Mouse (Mus musculus) liver, embryonic 16.5 days (tissue): ENCODE data around the gene Cdc6. TPM values are rescaled to one million over a fixed set of nuclear protein-coding genes. Genes with fewer than 3 reads are reported as not detected.

Experiments
- ATAC-seq: fragments of 200-750 bp; cut with Nextera tagmentation; 2 replicates; pipeline ENCODE4 v1.8.0; 2017; ENCODE audit warnings: low read depth, mild to moderate bottlenecking, moderate number of reproducible peaks, moderate library complexity
- H3K27ac ChIP-seq: fragments of 300-500 bp; sonication (generic); 2 replicates; pipeline ENCODE4 v1.5.1; 2014; ENCODE audit warnings: mild to moderate bottlenecking, low read length
- H3K27me3 ChIP-seq: fragments of 300-500 bp; sonication (generic); 2 replicates; pipeline ENCODE4 v1.6.1; 2014; ENCODE audit warnings: low read depth, low read length, mixed read lengths; ENCODE audit not compliant: control insufficient read depth, insufficient read depth
- H3K36me3 ChIP-seq: fragments of 300-500 bp; sonication (generic); 2 replicates; pipeline ENCODE4 v1.6.1; 2014; ENCODE audit warnings: mild to moderate bottlenecking; ENCODE audit not compliant: control insufficient read depth, insufficient read depth
- H3K4me1 ChIP-seq: fragments of 300-500 bp; sonication (generic); 2 replicates; pipeline ENCODE4 v1.6.1; 2014; ENCODE audit warnings: low read depth, low read length, mixed read lengths; ENCODE audit not compliant: control insufficient read depth
- H3K4me2 ChIP-seq: fragments of 300-500 bp; sonication (generic); 2 replicates; pipeline ENCODE4 v1.6.1; 2014; ENCODE audit warnings: low read depth, low read length, mixed read lengths
- H3K4me3 ChIP-seq: fragments of 300-500 bp; sonication (generic); 2 replicates; pipeline ENCODE4 v1.5.1; 2014; ENCODE audit warnings: low read depth, mild to moderate bottlenecking, low read length
- H3K9ac ChIP-seq: fragments of 300-500 bp; sonication (generic); 2 replicates; pipeline ENCODE4 v1.6.1; 2014; ENCODE audit warnings: low read depth, low read length
- H3K9me3 ChIP-seq: fragments of 300-500 bp; sonication (generic); replicated peaks from 2 replicates; pipeline ENCODE4 v1.6.1; 2016; ENCODE audit warnings: low read length; ENCODE audit not compliant: control insufficient read depth
- WGBS: fragments of 180-500 bp; shearing (Covaris S2); extraction: QIAGEN DNeasy Blood & Tissue Kit; methylation state at CpG from one replicate; pipeline ENCODE4 v1.1.7; 2014; ENCODE audit not compliant: insufficient replicate concordance; 5-methylcytosine and 5-hydroxymethylcytosine counted together
- polyA plus RNA-seq: library from polyadenylated mRNA; unstranded; fragments of >200 nt; fragmentation: Nextera tagmentation; extraction: Ambion mirVana; gene quantifications from 2 replicates; pipeline ENCODE4 v1.2.1, GENCODE M21; 2015

The Cdc6 gene
- polyA plus RNA-seq, 1 experiment from 2014 or later: 52.7 TPM

- Histone ChIP-seq H3K36me3 (no peaks in the 10 kb centered on the region), H3K9ac (no peak overlapping the region), H3K27me3 (peaks cover 15% of the 10 kb centered on the region), H3K4me2 (peak overlapping the region; percentile 14; the same call in 1 of the 2 replicates), H3K4me1 (peaks cover 77% of the 10 kb centered on the region), H3K27ac (peak overlapping the region; percentile 46), H3K9me3 (no peaks in the 10 kb centered on the region), H3K4me3 (no peak overlapping the region)
- 48% methylated on average over 8 of the region's 8 CpGs for WGBS
- ATAC-seq: peak; percentile 11
These were observed 35.5 kb downstream of the Cdc6 start for GRCm38 (mm10) chr11:98942923-98943641.

- 30% methylated on average over 14 of the region's 14 CpGs for WGBS
- Histone ChIP-seq H3K36me3 (no peaks in the 10 kb centered on the region), H3K4me2 (peak overlapping the region; percentile 14; the same call in 1 of the 2 replicates), H3K9me3 (no peaks in the 10 kb centered on the region), H3K27me3 (peaks cover 7% of the 10 kb centered on the region), H3K9ac (no peak overlapping the region), H3K4me1 (peaks cover 76% of the 10 kb centered on the region), H3K4me3 (no peak overlapping the region), H3K27ac (peak overlapping the region; percentile 57)
- ATAC-seq: no peak
These were observed 36.3 kb downstream of the Cdc6 start for GRCm38 (mm10) chr11:98943741-98944461.

- no peak overlapping the region for H3K4me3 ChIP-seq
- H3K9ac ChIP-seq: no peak overlapping the region
- 38% methylated on average over 11 of the region's 11 CpGs for WGBS
- H3K36me3 ChIP-seq: no peaks in the 10 kb centered on the region
- no peak overlapping the region for H3K4me2 ChIP-seq
- ATAC-seq: no peak
- H3K9me3 ChIP-seq: no peaks in the 10 kb centered on the region
- peaks cover 80% of the 10 kb centered on the region for H3K4me1 ChIP-seq
- H3K27me3 ChIP-seq: no peaks in the 10 kb centered on the region
- H3K27ac ChIP-seq: peak overlapping the region; percentile 57; the same call in 1 of the 2 replicates
These were observed 37.5 kb downstream of the Cdc6 start for GRCm38 (mm10) chr11:98944897-98945604.

GRCm38 (mm10) chr11:98945605-98945977 is 38.0 kb downstream of the Cdc6 start:
- no peaks in the 10 kb centered on the region for H3K27me3 ChIP-seq
- 0 out of 2 replicates have a peak overlapping the region, but pooled peaks have one; percentile 22 for H3K4me2 ChIP-seq
- peak overlapping the region; percentile 65 for H3K27ac ChIP-seq
- 65% methylated on average over 3 of the region's 3 CpGs for WGBS
- H3K9me3 ChIP-seq: no peaks in the 10 kb centered on the region
- H3K36me3 ChIP-seq: no peaks in the 10 kb centered on the region
- no peak overlapping the region for H3K9ac ChIP-seq
- H3K4me3 ChIP-seq: no peak overlapping the region
- peaks cover 79% of the 10 kb centered on the region for H3K4me1 ChIP-seq
- ATAC-seq: peak; percentile 33; the same call in 1 of the 2 replicates

GRCm38 (mm10) chr11:98947969-98948569 is 40.5 kb downstream of the Cdc6 start:
- no peak overlapping the region for H3K4me3 ChIP-seq
- no peaks in the 10 kb centered on the region for H3K36me3 ChIP-seq
- no peak overlapping the region; the same call in 1 of the 2 replicates for H3K9ac ChIP-seq
- peak overlapping the region; percentile 63 for H3K27ac ChIP-seq
- 7% methylated on average over 18 of the region's 18 CpGs for whole genome bisulfite sequencing
- H3K4me2 ChIP-seq: peak overlapping the region; percentile 30
- no peaks in the 10 kb centered on the region for H3K27me3 ChIP-seq
- no peak for ATAC-seq
- peaks cover 64% of the 10 kb centered on the region for H3K4me1 ChIP-seq
- H3K9me3 ChIP-seq: no peaks in the 10 kb centered on the region

GRCm38 (mm10) chr11:98949242-98949957 is 41.8 kb downstream of the Cdc6 start:
- Histone ChIP-seq H3K9me3 (no peaks in the 10 kb centered on the region), H3K9ac (no peak overlapping the region), H3K27me3 (no peaks in the 10 kb centered on the region), H3K4me1 (peaks cover 65% of the 10 kb centered on the region), H3K4me3 (no peak overlapping the region), H3K27ac (no peak overlapping the region), H3K36me3 (no peaks in the 10 kb centered on the region), H3K4me2 (no peak overlapping the region)
- WGBS: 60% methylated on average over 12 of the region's 12 CpGs
- ATAC-seq: no peak

- Histone ChIP-seq H3K9me3 (no peaks in the 10 kb centered on the region), H3K4me1 (peaks cover 64% of the 10 kb centered on the region), H3K27me3 (no peaks in the 10 kb centered on the region), H3K36me3 (no peaks in the 10 kb centered on the region), H3K4me3 (no peak overlapping the region), H3K4me2 (no peak overlapping the region), H3K9ac (no peak overlapping the region), H3K27ac (no peak overlapping the region)
- WGBS: 75% methylated on average over 7 of the region's 7 CpGs
- no peak for ATAC-seq
These were observed 42.4 kb downstream of the Cdc6 start for GRCm38 (mm10) chr11:98949958-98950460.

GRCm38 (mm10) chr11:98950484-98950883 is 42.9 kb downstream of the Cdc6 start:
- ATAC-seq: no peak
- Histone ChIP-seq H3K27ac (no peak overlapping the region), H3K4me2 (no peak overlapping the region), H3K9ac (no peak overlapping the region), H3K9me3 (no peaks in the 10 kb centered on the region), H3K4me3 (no peak overlapping the region), H3K4me1 (peaks cover 66% of the 10 kb centered on the region), H3K36me3 (no peaks in the 10 kb centered on the region), H3K27me3 (no peaks in the 10 kb centered on the region)
- 73% methylated on average over 9 of the region's 9 CpGs for WGBS
